Mouse (Mus musculus) kidney, adult 2 months (tissue): ENCODE results near the gene Gm17949. TPM values are rescaled to one million over a fixed set of nuclear protein-coding genes. Genes with fewer than 3 reads are reported as not detected.
A peak's percentile ranks its signal among the peaks of the same experiment; 100 is the strongest.

ENCODE experiments used
- DNase-seq: peaks from one replicate; pipeline ENCODE4 v3.0.0; 2021
- H3K27ac ChIP-seq: fragments of 200-500 bp; 2 replicates; pipeline ENCODE4 v1.5.1; 2012; ENCODE audit warnings: low read depth, low read length, control low read depth, inconsistent platforms; ENCODE audit not compliant: insufficient read depth
- H3K27me3 ChIP-seq: fragments of 200-500 bp; replicated peaks from 2 replicates; pipeline ENCODE4 v1.6.1; 2012; ENCODE audit warnings: mild to moderate bottlenecking, moderate library complexity, low read length, inconsistent platforms; ENCODE audit not compliant: control insufficient read depth, insufficient read depth
- H3K36me3 ChIP-seq: fragments of 200-500 bp; 2 replicates; pipeline ENCODE4 v1.6.1; 2012; ENCODE audit warnings: mild to moderate bottlenecking, moderate library complexity, low read length, inconsistent platforms; ENCODE audit not compliant: control insufficient read depth, insufficient read depth
- H3K4me1 ChIP-seq: fragments of 200-500 bp; 2 replicates; pipeline ENCODE4 v1.6.1; 2011; ENCODE audit warnings: low read length; ENCODE audit not compliant: control insufficient read depth, insufficient read depth
- H3K4me3 ChIP-seq: fragments of 200-500 bp; 2 replicates; pipeline ENCODE4 v1.5.1; 2011; ENCODE audit warnings: mild to moderate bottlenecking, low read depth, low read length, control low read depth; ENCODE audit not compliant: insufficient read depth
- CTCF ChIP-seq: fragments of 200-500 bp; conservative IDR thresholded peaks from 2 replicates; pipeline ENCODE4 v1.5.1; 2011; ENCODE audit warnings: low read depth, mild to moderate bottlenecking, control low read depth, low read length, moderate library complexity, mixed read lengths; ENCODE audit not compliant: insufficient read depth, insufficient read length
- POLR2A ChIP-seq: fragments of 200-500 bp; IDR thresholded peaks from one replicate; pipeline ENCODE4 v1.6.1; 2011; ENCODE audit warnings: low read depth, low read length, control low read depth
- WGBS: fragments of 180-500 bp; shearing (Covaris S2); methylation state at CpG from one replicate; pipeline ENCODE4 v1.1.7; 2018; 5-methylcytosine and 5-hydroxymethylcytosine counted together
- polyA plus RNA-seq: library from polyadenylated mRNA; depleted of rRNA; stranded (reverse); fragments of >200 nt; gene quantifications from 2 replicates; pipeline ENCODE4 v1.2.3, GENCODE M21; 2012

Gene Gm17949
- polyA plus RNA-seq, 1 experiment: 0.11 TPM

- H3K4me1 ChIP-seq: peaks cover 4% of the 10 kb centered on the region; the same call in 1 of the 2 replicates
- peak; percentile 86 for TF ChIP-seq POLR2A
- TF ChIP-seq CTCF: no peak
- H3K27ac ChIP-seq: peak within 1 kb of the TSS; percentile 80
- no peaks in the 10 kb centered on the region for H3K27me3 ChIP-seq
- no peaks in the 10 kb centered on the region; the same call in 1 of the 2 replicates for H3K36me3 ChIP-seq
- under 1% methylated on average over 52 of the region's 52 CpGs for WGBS
- peak; percentile 98 for DNase-seq
- peak within 1 kb of the TSS; percentile 95 for H3K4me3 ChIP-seq
Observed at GRCm38 (mm10) chr17:56990115-56990746, 21.0 kb upstream of the Gm17949 start, which contains the start of gene Clpp. Clpp (plus strand) TSS chr17:56990305.

- Histone ChIP-seq H3K4me3 (peak overlapping the region; percentile 95), H3K36me3 (no peaks in the 10 kb centered on the region; the same call in 1 of the 2 replicates), H3K27ac (no peak overlapping the region), H3K27me3 (no peaks in the 10 kb centered on the region), H3K4me1 (peaks cover 4% of the 10 kb centered on the region; the same call in 1 of the 2 replicates)
- no peak for DNase-seq
- WGBS: 69% methylated on average over 2 of the region's 2 CpGs
- no peak for TF ChIP-seq CTCF
- TF ChIP-seq POLR2A: no peak
Observed at GRCm38 (mm10) chr17:56990966-56991365, 20.3 kb upstream of the Gm17949 start.

- Histone ChIP-seq H3K36me3 (no peaks in the 10 kb centered on the region; the same call in 1 of the 2 replicates), H3K27ac (no peak overlapping the region), H3K4me1 (peaks cover 7% of the 10 kb centered on the region; the same call in 1 of the 2 replicates), H3K27me3 (no peaks in the 10 kb centered on the region), H3K4me3 (no peak overlapping the region)
- no peak for TF ChIP-seq POLR2A
- TF ChIP-seq CTCF: no peak
- WGBS: 84% methylated on average over 8 of the region's 8 CpGs
- no peak for DNase-seq
Observed at GRCm38 (mm10) chr17:56995046-56995445, 16.2 kb upstream of the Gm17949 start.

- WGBS: 61% methylated on average over 2 of the region's 2 CpGs
- no peak overlapping the region for H3K4me3 ChIP-seq
- no peak overlapping the region for H3K27ac ChIP-seq
- no peak for DNase-seq
- no peaks in the 10 kb centered on the region; the same call in 1 of the 2 replicates for H3K36me3 ChIP-seq
- no peaks in the 10 kb centered on the region for H3K27me3 ChIP-seq
- H3K4me1 ChIP-seq: peaks cover 3% of the 10 kb centered on the region; the same call in 1 of the 2 replicates
- no peak for TF ChIP-seq POLR2A
- TF ChIP-seq CTCF: no peak
Observed at GRCm38 (mm10) chr17:56996506-56996905, 14.8 kb upstream of the Gm17949 start.

GRCm38 (mm10) chr17:56997029-56997667, 14.1 kb upstream of the Gm17949 start, which contains the start of gene Alkbh7:
Alkbh7 (plus strand) TSS chr17:56997339.
- Histone ChIP-seq H3K27ac (peak within 1 kb of the TSS; percentile 82), H3K36me3 (no peaks in the 10 kb centered on the region; the same call in 1 of the 2 replicates)
- under 1% methylated on average over 38 of the region's 38 CpGs for WGBS

GRCm38 (mm10) chr17:56999414-56999813, 11.9 kb upstream of the Gm17949 start:
- H3K27ac ChIP-seq: no peak overlapping the region
- H3K4me3 ChIP-seq: no peak overlapping the region
- no peak for DNase-seq
- H3K4me1 ChIP-seq: peaks cover 3% of the 10 kb centered on the region; the same call in 1 of the 2 replicates
- H3K27me3 ChIP-seq: no peaks in the 10 kb centered on the region
- 92% methylated on average over 9 of the region's 9 CpGs for WGBS
- no peaks in the 10 kb centered on the region for H3K36me3 ChIP-seq
- TF ChIP-seq POLR2A: no peak
- TF ChIP-seq CTCF: no peak

More at GRCm38 (mm10) chr17:56997029-56997667, 14.1 kb upstream of the Gm17949 start, which contains the start of gene Alkbh7:
- Histone ChIP-seq H3K4me1 (peaks cover 3% of the 10 kb centered on the region; the same call in 1 of the 2 replicates), H3K4me3 (peak within 1 kb of the TSS; percentile 90), H3K27me3 (no peaks in the 10 kb centered on the region)
- DNase-seq: peak; percentile 99
- TF ChIP-seq CTCF (peak; percentile 93), POLR2A (no peak)
